Mouse (Mus musculus): ENCODE measurements around the gene Tom1l2.

Tom1l2 gene

DNA sequence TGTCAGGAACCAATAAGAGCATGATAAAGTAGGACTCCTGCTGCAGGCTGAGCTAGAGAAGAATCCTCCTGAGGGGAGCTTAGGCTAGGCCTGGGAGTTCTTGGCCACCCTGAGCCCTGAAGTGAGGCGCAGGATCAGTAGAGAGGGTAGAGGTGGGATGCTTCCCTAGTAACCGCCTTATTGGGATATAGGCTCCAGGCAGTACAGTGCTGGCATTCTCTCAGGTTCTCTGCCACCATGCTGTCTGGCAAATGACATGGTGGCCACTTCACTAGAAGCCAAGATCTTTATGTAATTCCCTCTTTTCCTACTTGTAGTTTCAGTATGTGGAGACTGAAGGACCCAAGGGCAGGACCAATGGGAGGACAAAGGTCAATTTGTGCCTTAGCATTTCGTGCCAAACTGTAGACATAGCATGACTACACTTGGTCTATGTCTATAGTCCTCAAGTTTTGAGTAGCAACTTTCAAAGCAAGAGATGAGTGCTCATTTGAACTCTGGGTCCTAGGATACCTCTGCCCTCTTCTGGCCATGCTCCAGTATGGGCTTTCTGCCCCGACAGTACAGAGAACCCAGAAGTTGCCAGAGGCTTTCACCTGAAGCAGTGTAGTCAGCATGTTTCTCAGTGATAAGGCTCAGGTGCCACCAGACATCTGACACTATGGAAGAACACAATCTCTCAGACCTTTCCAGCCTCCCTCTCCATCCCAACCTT is 87.3 kb downstream of the Tom1l2 start:
- no peak for DNase-seq (ENCODE audit: low spot score)

DNA sequence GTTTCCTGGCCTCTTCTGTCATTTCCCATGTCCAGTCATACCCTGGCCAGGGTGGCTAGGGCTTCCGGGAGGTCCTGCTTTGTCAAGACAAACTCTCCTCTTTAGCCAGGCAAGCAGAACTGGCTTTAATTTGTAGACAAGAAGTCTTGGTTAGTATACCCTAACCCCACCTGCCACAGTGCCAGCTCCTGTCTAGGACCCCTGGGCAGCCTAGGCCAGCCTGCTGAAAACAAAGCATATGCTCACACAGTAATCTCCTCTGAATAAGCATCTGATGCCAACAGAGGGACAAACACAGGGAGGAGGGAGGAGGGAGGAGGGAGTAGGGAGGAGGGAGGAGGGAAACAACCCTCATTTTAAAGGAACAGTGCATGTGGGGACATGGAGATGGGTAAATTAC is 88.1 kb downstream of the Tom1l2 start:
- no peak for DNase-seq (ENCODE audit: low spot score)

DNA sequence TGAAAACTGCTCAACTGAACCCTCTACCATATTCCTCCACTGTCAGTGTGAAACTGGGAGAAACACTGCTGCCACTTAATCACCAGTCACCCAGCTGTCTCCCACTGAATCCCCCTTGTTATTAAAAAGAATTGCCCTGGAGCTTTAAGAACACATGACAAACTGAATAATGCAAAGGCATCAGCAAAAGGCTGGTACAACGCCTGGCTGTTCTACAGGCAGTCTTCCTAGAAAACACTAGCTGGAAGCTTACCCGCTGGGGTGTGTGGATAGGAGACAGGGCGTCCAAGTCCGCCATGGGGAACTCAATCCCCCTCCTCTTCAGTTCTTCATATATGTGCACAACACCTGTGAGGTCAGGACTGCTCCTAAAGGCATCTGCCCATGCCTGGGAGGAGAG is 90.3 kb downstream of the Tom1l2 start:
- DNase-seq (ENCODE audit: low spot score), result no peak

DNA sequence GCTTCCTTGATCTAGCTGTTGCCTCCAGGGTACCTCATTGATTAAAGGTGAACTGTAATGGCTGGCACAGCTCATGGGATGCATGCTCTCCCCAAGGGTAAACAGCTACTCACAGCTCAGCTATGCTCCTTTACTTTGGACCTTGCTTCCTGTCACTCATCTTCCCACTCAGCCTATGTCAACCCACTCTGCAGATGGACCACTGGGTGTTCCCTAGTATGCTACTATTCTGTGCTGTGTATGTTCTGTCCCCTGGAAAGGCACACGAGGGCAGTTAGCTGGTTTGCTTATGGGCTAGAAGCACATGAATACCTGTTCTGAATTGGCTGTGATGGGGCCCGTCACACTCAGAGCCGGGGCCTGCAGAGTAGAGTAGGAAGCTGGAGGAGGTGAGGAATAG is 92.0 kb downstream of the Tom1l2 start:
- no peak for DNase-seq (ENCODE audit: low spot score)

DNA sequence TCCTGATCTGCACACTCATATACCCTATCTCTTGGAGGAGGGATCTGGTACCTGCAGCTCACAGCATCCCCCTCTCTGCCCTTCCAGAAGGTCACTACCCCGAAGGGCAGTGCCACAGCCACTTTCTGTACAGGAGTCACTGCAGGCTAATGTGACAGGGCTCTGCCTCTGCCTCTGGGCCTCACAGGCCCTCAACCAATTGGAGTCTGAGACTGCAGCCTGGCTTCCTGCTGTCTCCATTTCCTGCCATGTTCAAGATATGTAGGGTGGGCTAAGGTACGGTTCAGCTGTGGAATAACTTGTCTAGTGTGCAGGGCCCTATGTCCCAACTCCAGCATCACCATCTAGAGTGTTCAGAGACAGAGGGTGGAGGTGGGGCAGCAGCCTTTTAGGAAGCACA is 95.0 kb downstream of the Tom1l2 start:
- no peak for DNase-seq (ENCODE audit: low spot score)

DNA sequence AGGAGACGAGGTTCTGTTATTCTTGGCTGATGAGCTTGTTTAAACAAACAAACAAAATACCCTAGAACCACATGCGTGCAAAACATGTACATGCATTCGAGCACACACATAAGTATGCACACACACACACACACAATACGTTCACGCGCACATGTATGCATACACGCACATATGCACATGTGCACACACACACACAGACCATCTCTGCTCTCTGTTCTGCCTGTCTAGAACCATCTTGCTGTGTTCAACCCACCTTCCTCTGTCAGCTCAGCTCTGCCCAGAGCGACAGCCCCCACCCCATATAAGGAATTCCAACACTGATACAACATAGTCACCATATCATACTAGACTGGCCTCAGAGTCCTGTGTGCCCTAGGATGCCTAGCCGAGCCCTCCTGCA is 96.0 kb downstream of the Tom1l2 start:
- DNase-seq (ENCODE audit: low spot score), result no peak

DNA sequence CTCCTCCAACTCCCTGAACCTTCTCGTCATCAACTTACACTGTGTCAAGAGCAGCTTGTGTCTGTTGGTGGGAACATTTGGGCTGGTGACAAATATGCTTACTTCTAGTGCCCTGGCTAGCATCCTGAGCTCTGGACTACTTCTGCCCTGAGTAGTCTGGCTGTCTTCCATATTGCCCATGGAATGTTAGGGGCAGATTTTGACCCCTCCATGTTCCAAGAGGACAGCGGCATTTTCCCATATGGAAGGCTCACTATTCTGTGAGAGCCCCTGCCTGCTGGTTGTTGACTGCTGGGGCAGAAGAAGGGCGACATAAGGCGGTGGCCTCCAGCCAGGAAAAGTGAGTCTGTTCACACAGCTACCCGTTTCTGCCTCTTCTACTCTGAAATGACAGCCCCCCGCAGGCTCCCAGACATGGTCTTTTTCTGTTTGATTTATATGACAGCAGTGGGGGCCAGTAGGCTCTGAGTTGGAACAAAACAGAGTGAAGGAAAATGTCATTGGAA is 96.5 kb downstream of the Tom1l2 start:
- no peak for DNase-seq (ENCODE audit: low spot score)

DNA sequence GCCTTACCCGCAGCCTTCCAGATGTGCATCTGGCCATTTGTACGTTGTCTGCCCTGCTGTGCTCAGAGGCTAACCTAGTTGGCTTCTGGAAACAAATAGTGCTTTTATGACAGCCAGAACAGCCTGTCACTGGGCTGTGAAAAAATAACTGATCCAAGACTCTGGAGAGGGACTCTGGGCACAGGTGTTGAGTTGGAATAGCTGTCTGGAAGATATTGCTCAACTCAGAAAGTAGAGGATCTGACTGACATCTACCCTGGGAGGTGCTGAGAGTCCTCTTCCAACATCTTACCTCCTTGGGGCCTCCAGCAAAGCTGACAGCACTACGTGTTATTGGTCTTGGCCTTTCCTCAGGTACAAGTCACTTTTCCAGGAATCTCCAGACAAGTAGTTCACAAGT is 97.1 kb downstream of the Tom1l2 start:
- no peak for DNase-seq (ENCODE audit: low spot score)

DNA sequence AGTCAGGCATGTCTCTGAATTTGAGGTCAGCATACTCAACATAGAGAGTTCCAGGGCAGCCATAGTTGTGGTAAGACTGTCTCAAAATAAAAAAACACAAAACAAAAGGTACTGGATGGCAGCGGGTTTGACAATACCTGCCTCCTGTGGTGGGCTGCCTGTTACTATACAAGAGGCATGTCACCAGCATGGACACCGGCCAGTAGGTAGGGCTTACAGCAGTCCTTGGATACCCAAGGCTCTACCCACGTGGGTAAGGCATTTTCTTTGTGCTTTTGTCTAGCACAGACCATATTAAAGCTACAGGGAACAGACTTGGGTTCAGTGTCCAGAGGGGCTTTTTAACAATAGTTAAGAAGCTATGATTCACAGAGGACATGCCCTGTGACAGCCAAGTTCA is 97.5 kb downstream of the Tom1l2 start:
- DNase-seq (ENCODE audit: low spot score), result no peak

DNA sequence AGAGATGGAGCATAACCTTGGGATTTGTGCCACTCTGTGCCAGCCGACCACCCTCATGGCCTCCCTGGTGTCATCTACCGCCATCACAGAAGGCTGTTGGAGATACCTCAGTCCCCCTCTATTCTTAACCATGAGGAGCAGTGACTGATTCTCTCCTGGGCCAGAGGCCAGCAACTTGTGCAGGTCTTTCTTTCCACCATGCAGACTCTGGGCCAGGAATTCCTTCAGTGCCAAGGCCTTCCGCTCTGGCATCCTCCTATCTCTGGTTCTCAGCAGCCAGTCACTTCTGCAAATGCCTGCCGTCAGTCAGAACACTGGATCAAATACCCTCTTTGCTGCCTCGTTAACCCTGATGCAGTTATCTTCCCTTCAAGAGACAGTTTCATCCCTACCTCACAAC is 98.4 kb downstream of the Tom1l2 start:
- DNase-seq (ENCODE audit: low spot score), result no peak

DNA sequence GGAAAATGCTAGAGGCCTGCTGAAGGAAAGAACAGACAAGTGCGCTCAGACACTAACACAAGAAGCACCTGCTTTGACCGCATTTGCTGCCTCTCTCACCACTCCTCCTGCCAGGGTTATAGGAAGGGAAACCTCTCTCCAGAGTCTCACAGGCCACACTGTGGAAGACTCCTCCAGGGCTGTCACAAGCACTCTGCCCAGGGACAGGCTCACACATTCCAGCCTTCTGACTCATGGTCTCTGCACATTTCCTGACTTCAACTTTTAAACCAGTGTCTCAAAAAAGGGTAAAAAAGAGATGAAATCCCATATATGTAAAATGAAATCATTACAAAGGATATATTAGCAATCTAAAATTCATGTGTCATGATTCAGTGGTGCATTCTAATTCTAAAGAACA is 99.2 kb downstream of the Tom1l2 start:
- no peak for DNase-seq (ENCODE audit: low spot score)

DNA sequence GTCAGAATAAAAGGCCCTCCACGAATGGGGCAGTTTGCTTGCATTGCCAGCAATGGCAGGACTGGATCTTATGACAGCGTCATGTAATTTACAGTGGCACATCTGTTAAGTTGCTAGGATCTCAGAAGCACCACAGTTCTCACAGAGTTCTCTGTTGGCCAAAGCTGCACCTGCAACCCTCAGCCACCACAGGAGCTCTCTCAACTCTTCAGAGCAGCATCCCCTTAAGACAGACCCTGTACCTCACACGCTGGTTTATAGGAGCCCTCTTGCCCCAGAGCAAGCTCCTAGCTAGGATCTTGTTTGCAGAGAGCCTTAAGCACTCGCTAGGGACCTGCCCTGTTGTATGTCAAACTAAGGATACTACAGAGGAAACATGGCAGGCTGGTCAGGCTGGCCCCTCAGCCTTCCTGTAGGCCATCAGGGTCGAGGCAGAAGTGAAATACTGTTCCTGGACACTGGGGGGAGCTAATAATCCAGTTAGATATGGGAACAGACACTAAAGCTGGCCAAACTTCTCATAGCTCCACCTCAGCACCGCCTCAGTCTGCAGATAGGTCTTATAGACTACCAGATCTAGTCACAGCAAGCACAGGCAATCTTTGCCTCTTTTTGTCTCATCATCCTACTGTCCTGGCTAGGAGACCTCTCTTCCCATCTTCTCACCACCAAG is 101.6 kb downstream of the Tom1l2 start:
- DNase-seq (ENCODE audit: low spot score), result peak; percentile 78

DNA sequence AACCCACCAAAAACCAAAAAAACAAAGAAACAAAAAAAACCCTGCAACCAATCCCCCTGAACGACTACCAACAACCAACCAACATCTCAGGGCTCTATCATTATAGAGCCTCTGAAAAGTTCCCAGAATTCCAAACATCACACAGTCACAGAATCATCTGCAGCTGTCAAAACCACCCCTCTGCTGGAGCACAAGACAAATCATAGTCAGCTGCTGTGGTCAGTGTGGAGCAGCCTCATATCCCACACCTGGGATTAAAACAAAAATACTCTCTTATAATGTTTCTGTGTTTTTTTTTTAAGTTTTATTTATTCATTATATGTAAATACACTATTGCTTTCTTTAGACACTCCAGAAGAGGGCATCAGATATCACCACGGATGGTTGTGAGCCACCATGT is 102.8 kb downstream of the Tom1l2 start:
- no peak for DNase-seq (ENCODE audit: low spot score)

DNA sequence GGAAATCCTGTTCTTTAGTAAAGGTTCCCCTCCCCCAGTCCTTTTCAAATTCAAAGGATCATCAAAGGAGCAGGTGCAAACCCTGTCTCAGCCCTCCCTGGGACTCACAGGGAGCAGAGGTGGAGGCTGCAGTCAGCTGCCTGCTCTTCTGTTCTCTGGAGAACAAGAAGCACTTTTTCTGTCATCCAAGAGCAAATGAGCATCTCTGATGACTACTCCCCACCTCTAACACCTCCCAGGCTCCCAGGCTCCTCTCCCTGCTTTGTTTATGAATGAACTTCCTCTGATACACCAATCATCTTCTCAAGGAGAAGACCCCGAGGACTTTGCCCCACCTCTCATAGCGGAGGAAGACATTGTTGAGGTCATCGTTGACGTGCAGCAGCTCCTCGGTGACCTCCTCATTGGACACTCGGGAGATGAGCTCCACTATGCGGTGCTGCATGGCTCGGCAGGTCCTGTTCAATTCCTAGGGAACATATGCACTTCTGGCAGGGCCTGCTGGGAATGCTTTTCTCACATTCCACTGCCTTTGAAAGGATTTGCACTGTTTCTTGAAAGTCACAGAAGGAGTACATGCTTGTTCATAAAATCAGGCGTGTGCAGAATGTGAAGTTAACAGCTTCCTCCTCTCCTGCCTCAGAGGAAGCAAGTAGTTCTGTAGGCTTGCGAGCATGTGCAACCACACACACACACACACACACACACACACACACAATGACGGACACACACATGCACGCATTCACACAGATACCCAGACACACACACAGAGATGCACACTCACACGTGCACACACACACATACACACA is 103.9 kb downstream of the Tom1l2 start:
- peak; percentile 40 for DNase-seq (ENCODE audit: low spot score)

DNA sequence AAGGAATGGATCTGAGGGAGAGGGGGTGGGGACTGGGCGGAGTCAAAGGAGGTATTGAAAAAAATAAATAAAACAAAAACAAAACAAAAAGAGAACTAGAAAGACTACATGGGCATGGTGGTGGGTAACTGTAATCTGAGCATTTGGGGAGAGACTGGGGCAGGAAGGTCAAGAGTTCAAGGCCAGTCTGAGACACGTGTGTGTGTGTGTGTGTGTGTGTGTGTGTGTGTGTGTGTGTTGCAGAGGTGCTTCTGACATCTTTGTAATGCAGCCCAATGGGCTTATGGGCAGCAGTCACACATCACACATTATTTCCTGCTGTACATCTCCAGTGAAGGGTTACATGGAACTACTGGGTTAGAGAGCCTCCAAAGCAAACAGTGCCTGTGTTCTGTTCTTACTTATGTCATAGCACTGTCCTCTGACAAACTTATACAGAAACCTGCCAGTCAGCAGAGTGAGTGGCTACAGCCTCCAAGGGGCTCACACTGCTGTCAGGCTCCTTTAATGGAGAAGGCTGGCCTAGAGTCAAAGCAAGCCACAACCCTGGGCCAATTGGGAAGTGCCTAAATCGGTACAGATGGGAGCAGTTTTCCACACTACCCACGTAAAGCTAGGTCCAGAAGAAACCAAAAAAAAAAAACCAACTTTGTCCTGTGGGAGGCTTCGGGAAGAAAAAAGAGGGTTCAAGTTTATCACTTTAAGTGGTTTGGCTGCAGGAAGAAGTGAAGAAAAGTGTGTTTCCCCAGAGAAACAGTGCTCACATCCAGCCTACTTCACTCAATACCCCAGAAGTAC is 104.8 kb downstream of the Tom1l2 start:
- DNase-seq (ENCODE audit: low spot score), result no peak

DNA sequence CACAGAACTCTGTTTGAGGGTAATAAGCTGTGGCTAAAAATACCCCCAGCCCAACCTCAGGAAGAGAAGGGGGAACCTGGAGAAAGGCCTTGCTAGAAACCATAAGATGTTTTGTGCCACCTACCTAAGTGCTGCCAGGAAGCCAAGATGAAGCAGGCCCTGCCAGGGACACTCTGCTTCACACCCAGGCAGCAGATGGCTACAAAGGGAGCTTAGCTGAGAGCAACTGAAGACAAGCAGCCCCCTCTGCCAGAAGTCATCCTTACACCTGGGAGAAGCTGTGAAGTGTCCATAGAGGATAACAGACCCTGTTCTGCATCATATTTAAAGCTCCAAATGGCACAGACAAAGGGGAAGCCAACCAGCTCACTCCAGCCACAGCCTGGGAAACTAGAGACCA is 106.6 kb downstream of the Tom1l2 start:
- no peak for DNase-seq (ENCODE audit: low spot score)

DNA sequence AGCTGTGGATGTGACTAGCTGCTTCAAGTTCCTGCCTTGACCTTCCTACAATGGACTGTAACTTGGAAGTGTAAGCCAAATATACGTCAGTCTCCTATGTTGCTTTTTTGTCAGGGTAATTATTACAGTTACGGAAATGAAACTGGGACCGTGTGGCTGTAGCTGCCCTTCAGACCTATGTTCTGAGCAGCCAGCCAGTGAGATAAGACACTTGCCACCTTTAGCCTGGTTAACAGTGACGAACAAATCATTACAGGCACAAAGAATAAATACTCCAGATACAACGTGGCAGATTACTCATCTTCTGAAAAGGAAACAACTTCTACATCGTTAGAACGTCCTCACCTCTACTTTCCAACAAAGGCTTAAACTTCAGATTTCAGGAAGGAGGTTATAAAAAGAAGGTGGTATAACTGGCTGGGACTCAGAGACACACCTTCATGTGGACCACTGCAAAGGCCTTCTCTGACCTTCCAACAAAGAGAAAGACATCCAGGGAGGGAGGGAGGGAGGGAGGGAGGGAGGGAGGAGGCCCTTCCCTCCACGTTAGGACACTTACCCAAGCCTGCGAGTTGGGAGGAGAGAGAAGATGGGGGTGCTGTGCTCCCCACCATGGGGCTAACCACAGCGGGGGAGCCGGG is 108.1 kb downstream of the Tom1l2 start:
- no peak for DNase-seq (ENCODE audit: low spot score)

DNA sequence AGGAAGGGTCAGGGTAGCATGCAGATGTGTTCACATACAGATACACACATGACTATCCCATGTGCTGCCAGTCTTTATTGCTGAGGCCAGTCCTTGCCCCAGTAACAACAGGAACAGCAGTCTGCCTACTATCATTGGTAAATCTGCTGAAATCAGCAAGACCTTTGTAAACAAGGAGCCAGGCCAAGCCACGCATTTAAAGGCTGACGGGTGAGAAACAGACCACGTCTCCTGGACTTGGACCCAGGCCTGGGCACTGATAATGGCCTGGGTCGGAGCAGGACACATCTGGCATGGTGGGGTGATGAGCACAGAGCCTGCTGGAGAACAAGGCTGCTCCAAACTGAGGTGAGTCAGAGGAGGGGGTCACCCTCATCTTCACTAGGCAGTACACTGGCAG is 112.2 kb downstream of the Tom1l2 start:
- no peak for DNase-seq (ENCODE audit: low spot score)

DNA sequence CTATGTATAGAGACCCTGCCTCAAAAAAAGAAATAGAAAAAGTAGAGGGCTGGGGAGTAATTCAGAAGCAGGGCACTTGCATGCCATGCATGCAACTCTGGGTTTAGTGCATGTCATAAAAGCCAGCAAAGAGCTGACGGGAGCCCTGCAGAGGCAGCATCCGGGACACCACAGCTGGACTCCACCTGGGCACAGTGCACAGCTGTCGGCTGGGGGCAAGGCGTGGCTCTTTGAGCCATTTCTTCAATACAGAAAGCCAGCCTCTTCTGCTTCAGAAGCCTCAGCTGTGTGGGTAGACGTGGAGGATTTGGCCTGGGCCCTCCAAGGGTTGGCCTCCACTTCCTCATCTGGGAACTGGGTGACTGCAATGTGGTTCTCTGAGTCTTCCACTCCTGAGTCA is 117.4 kb downstream of the Tom1l2 start:
- no peak for DNase-seq (ENCODE audit: low spot score)

DNA sequence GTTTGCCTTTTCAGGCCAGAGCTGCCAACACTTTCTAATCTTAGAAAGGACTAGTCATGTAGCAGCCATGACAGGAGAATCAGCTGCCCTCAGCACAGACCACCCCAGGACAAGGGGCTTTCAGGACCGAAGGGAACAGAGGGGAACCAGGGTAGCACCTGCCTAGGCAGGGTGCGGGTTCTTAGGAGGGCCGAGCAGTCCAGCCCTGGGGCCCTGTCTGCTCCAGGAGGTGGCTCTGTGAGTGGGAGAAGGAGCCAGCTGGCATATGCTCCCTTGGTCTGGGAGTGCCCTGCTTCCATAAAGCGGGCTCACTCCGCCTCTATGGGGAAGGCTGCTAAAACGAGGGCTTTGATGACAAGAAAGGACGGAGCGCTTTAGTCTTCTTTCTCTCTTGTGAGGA is 119.5 kb downstream of the Tom1l2 start:
- no peak for DNase-seq (ENCODE audit: low spot score)

DNA sequence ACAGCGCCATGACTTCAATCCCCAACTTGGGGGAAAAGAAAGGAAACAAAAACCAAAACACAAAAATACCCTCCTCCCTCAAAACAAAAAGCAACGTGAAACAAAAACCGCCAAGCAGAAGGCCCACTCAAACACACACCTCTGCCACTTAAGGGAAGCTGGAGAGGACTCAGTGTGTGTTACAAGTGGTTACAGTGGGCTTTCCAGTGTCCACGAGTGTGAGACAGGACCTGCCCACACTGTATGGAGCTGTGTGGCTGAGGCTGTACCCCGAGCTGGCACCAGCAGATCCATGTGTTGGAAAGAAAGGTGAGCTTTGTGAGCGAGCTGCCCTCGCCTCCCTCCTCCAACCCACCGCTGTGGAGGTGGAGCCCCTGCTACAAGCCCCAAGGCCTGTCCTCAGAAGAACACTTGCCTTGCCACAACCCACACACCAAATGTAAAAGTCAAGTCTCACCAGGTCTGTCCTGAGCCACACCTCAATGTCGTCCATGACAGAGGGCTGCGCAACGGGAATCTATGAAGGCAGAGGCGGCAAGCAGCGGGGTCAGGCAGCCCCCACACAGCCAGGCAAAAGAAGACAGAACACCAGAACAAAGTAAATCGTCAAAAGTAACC is 120.2 kb downstream of the Tom1l2 start:
- no peak for DNase-seq (ENCODE audit: low spot score)

Measured in embryo, embryonic 10 days (tissue).